Mouse (Mus musculus): Measurements from ENCODE around the gene Rhobtb3.

GRCm38 (mm10) chr13:75876592-75876991, 67.1 kb downstream of the Rhobtb3 start:
- no peak for TF ChIP-seq CTCF (IDR thresholded peaks at IDR 0.05; ENCODE audit: insufficient read depth, low read depth, low read length)
- no peak for TF ChIP-seq POLR2A (IDR thresholded peaks at IDR 0.05; ENCODE audit: insufficient read depth, low read depth, low read length)

All from olfactory bulb, adult 2 months (tissue).